Mouse (Mus musculus) kidney, adult 2 months (tissue): ENCODE results near the gene Acot7.

Source experiments
- CTCF ChIP-seq: fragments of 200-500 bp; conservative IDR thresholded peaks from 2 replicates; pipeline ENCODE4 v1.5.1; 2011; ENCODE audit warnings: low read depth, mild to moderate bottlenecking, control low read depth, low read length, moderate library complexity, mixed read lengths; ENCODE audit not compliant: insufficient read depth, insufficient read length
- POLR2A ChIP-seq: fragments of 200-500 bp; IDR thresholded peaks from one replicate; pipeline ENCODE4 v1.6.1; 2011; ENCODE audit warnings: low read depth, low read length, control low read depth

DNA sequence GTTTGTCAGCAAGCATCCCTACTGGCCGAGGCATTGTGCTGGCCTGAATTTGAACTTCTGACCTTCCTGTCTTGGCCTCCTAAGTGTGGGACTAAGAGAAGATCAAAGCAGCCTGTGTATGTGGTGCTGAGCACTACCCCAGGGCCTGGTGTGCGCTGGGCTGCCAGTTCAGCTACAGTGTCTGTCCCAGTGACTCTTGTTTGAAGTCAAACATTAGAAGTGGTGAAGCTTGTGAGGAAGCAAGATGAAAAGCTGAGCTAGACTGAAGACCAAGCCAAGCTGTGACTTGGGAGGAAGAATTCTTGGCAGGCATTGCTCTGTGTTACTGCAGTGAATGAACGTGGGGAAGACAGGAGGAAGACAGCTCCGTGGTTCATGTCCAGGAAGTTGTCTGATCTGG lies 31.7 kb downstream of the Acot7 start:
- TF ChIP-seq POLR2A, result no peak
- TF ChIP-seq CTCF, result no peak
